Mouse (Mus musculus): ENCODE results near the gene Dpf2. TPM values are rescaled to one million over a fixed set of nuclear protein-coding genes. Genes with fewer than 3 reads are reported as not detected.
A peak's percentile ranks its signal among the peaks of the same experiment; 100 is the strongest.

Dpf2 gene
- total RNA-seq, 2 experiments from 2014 or later: 87.6 to 90.4 TPM

- DNase-seq (ENCODE audit: low spot score in 2 of 2): no peak
- intact Hi-C loops (cut with DNase I): loop anchor here (1.0 kb wide), 1 partner anchor 25 kb away; no protein-coding TSS in a partner anchor
Measured at GRCm38 (mm10) chr19:5847306-5847796, 65.5 kb downstream of the Dpf2 start.

GRCm38 (mm10) chr19:5846557-5847305, 66.1 kb downstream of the Dpf2 start:
- DNase-seq (ENCODE audit: low spot score in 2 of 2): peak; percentile 87 to 96
- intact Hi-C loops (cut with DNase I): loop anchor here (1.0 kb wide), 2 partner anchors 24 to 43 kb away; no protein-coding TSS in a partner anchor

Other genes starting within 250 kb of the Dpf2 start
- gene Sipa1, start 249.3 kb downstream of the Dpf2 start, total RNA-seq (2021): 10 to 100 TPM; 23.9 to 24.4 TPM
- gene Map3k11, start 224.3 kb downstream of the Dpf2 start, total RNA-seq (2021): 10 to 100 TPM; 12.6 to 15.9 TPM
- gene Pcnx3, start 224.1 kb downstream of the Dpf2 start, total RNA-seq (2021): 10 to 100 TPM; 63.6 to 65.1 TPM
- not detected for gene Kcnk7, start 208.6 kb downstream of the Dpf2 start, total RNA-seq (2021)
- gene Ehbp1l1, start 186.7 kb downstream of the Dpf2 start, total RNA-seq (2021): 10 to 100 TPM; 36.6 to 37.7 TPM
- gene Fam89b, start 183.4 kb downstream of the Dpf2 start, total RNA-seq (2021): 10 to 100 TPM; 38.7 to 39.2 TPM
- gene Ltbp3, start 172.1 kb downstream of the Dpf2 start, total RNA-seq (2021): 10 to 100 TPM; 26.6 to 29.0 TPM
- 10 to 100 TPM; 77.7 to 79.5 TPM for gene Scyl1, start 141.6 kb downstream of the Dpf2 start, total RNA-seq (2021)
- 10 to 100 TPM; 11.1 to 12.1 TPM for gene Frmd8, start 37.7 kb downstream of the Dpf2 start, total RNA-seq (2021)
- gene Slc25a45, start 35.2 kb downstream of the Dpf2 start, total RNA-seq (2021): 1 to 10 TPM; 2.8 to 3.0 TPM
- 1 to 10 TPM; 5.6 to 5.9 TPM for gene Tigd3, start 18.9 kb downstream of the Dpf2 start, total RNA-seq (2021)
- 1 to 10 TPM; 7.1 to 8.0 TPM for gene Cdc42ep2, start 11.8 kb upstream of the Dpf2 start, total RNA-seq (2021)
- 1 to 10 TPM; 6.2 to 6.6 TPM for gene Pola2, start 51.2 kb upstream of the Dpf2 start, total RNA-seq (2021)
- gene Slc22a20, start 73.1 kb upstream of the Dpf2 start, total RNA-seq (2021): not detected
- gene Capn1, start 102.9 kb upstream of the Dpf2 start, total RNA-seq (2021): 10 to 100 TPM; 14.5 to 17.4 TPM
- gene Syvn1, start 133.6 kb upstream of the Dpf2 start, total RNA-seq (2021): 10 to 100 TPM; 41.2 to 44.4 TPM
- 10 to 100 TPM; 49.8 to 54.3 TPM for gene Mrpl49, start 144.8 kb upstream of the Dpf2 start, total RNA-seq (2021)
- 100 to 1,000 TPM; 597 to 658 TPM for gene Fau, start 144.8 kb upstream of the Dpf2 start, total RNA-seq (2021)
- 10 to 100 TPM; 39.4 to 41.7 TPM for gene Znhit2, start 148.2 kb upstream of the Dpf2 start, total RNA-seq (2021)
- 10 to 100 TPM; 41.3 to 46.1 TPM for gene Tm7sf2, start 155.4 kb upstream of the Dpf2 start, total RNA-seq (2021)
- gene Vps51, start 164.2 kb upstream of the Dpf2 start, total RNA-seq (2021): 10 to 100 TPM; 73.9 to 87.1 TPM
- gene Tmem262, start 167.0 kb upstream of the Dpf2 start, total RNA-seq (2021): not detected
- gene Gm28374, start 169.2 kb upstream of the Dpf2 start, total RNA-seq (2021): 1 to 10 TPM in 1 of 2 experiments, under 1 TPM in 1; 0.59 to 1.3 TPM
- 10 to 100 TPM; 32.8 to 35.0 TPM for gene Zfpl1, start 171.9 kb upstream of the Dpf2 start, total RNA-seq (2021)
- gene Cdca5, start 172.0 kb upstream of the Dpf2 start, total RNA-seq (2021): under 1 TPM; 0.38 to 0.44 TPM
- not detected for gene AC131692.1, start 181.4 kb upstream of the Dpf2 start, total RNA-seq (2021)
- not detected for gene Naaladl1, start 192.8 kb upstream of the Dpf2 start, total RNA-seq (2021)
- 10 to 100 TPM; 23.7 to 24.7 TPM for gene Sac3d1, start 205.6 kb upstream of the Dpf2 start, total RNA-seq (2021)
- 10 to 100 TPM; 39.2 to 42.9 TPM for gene Snx15, start 215.3 kb upstream of the Dpf2 start, total RNA-seq (2021)
- gene Batf2, start 228.0 kb upstream of the Dpf2 start, total RNA-seq (2021): under 1 TPM in 1 of 2 experiments, not detected in 1; 0.33 TPM
- gene Arl2, start 228.5 kb upstream of the Dpf2 start, total RNA-seq (2021): 10 to 100 TPM; 61.2 to 69.7 TPM

Measured in left cerebral cortex, postnatal 14 days (tissue).